Mouse (Mus musculus) myocyte (in vitro differentiated cells): ENCODE measurements around the gene Lingo3. TPM values are rescaled to one million over a fixed set of nuclear protein-coding genes. Genes with fewer than 3 reads are reported as not detected.

ENCODE experiments used
- H3K27me3 ChIP-seq: one replicate; pipeline ENCODE4 v1.6.1; 2011; ENCODE audit not compliant: control insufficient read depth, insufficient read depth, insufficient read length
- H3K36me3 ChIP-seq: one replicate; pipeline ENCODE4 v1.6.1; 2011; ENCODE audit not compliant: control insufficient read depth, insufficient read depth
- H3K4me2 ChIP-seq: one replicate; pipeline ENCODE4 v1.6.1; 2011; ENCODE audit warnings: low read depth, control low read depth
- H3K4me3 ChIP-seq: one replicate; pipeline ENCODE4 v1.5.1; 2011; ENCODE audit warnings: mild to moderate bottlenecking, control low read depth, moderate library complexity
- H3K79me2 ChIP-seq: one replicate; pipeline ENCODE4 v1.6.1; 2011; ENCODE audit not compliant: control insufficient read depth, insufficient read depth
- H3ac ChIP-seq: one replicate; pipeline ENCODE4 v1.6.1; 2011; ENCODE audit not compliant: control insufficient read depth, insufficient read length
- CEBPB ChIP-seq: IDR thresholded peaks from 2 replicates; pipeline ENCODE4 v1.6.1; 2011; ENCODE audit warnings: mild to moderate bottlenecking, moderate library complexity; ENCODE audit not compliant: poor library complexity, insufficient read depth, severe bottlenecking
- E2F4 ChIP-seq: IDR thresholded peaks from one replicate; pipeline ENCODE4 v1.6.1; 2011; ENCODE audit warnings: mild to moderate bottlenecking, control low read depth, moderate library complexity; ENCODE audit not compliant: insufficient read depth
- MAX ChIP-seq: IDR thresholded peaks from one replicate; pipeline ENCODE4 v1.6.1; 2011; ENCODE audit warnings: low read depth, mild to moderate bottlenecking, control low read depth
- MYOD1 ChIP-seq, 3 experiments: IDR thresholded peaks; one replicate each; pipeline ENCODE4 v1.6.1; 2011; ENCODE audit warnings: control low read depth in 2 of 3, low read depth in 2 of 3, mild to moderate bottlenecking in 2 of 3, moderate library complexity in 1 of 3; ENCODE audit not compliant: insufficient read length in 2 of 3, control insufficient read depth in 1 of 3
- MYOG ChIP-seq, 3 experiments: IDR thresholded peaks; one replicate each; pipeline ENCODE4 v1.6.1; 2011; ENCODE audit warnings: control low read depth in 2 of 3, low read depth in 2 of 3, mild to moderate bottlenecking in 2 of 3; ENCODE audit not compliant: insufficient read length in 2 of 3, control insufficient read depth in 1 of 3, insufficient read depth in 1 of 3
- POLR2A ChIP-seq: IDR thresholded peaks from one replicate; pipeline ENCODE4 v1.6.1; 2011; ENCODE audit warnings: low read depth, mild to moderate bottlenecking, control low read depth, moderate library complexity; ENCODE audit not compliant: insufficient read length
- POLR2AphosphoS2 ChIP-seq: IDR thresholded peaks from one replicate; pipeline ENCODE4 v1.6.1; 2011; ENCODE audit warnings: low read depth, control low read depth; ENCODE audit not compliant: insufficient read length
- REST ChIP-seq: IDR thresholded peaks from one replicate; pipeline ENCODE4 v1.6.1; 2011; ENCODE audit warnings: mild to moderate bottlenecking, control low read depth, moderate library complexity; ENCODE audit not compliant: insufficient read depth, insufficient read length
- SRF ChIP-seq: IDR thresholded peaks from one replicate; pipeline ENCODE4 v1.6.1; 2011; ENCODE audit warnings: low read depth; ENCODE audit not compliant: control insufficient read depth, insufficient read length
- TCF12 ChIP-seq: IDR thresholded peaks from one replicate; pipeline ENCODE4 v1.6.1; 2011; ENCODE audit warnings: mild to moderate bottlenecking, control low read depth; ENCODE audit not compliant: poor library complexity, insufficient read depth, severe bottlenecking
- TCF3 ChIP-seq: IDR thresholded peaks from one replicate; pipeline ENCODE4 v1.6.1; 2011; ENCODE audit warnings: low read depth, control low read depth; ENCODE audit not compliant: insufficient read length
- USF1 ChIP-seq: IDR thresholded peaks from one replicate; pipeline ENCODE4 v1.6.1; 2011; ENCODE audit warnings: low read depth, mild to moderate bottlenecking, control low read depth, moderate library complexity
- polyA plus RNA-seq: library from polyadenylated mRNA; unstranded; fragments of >200 nt; fragmentation: generic; extraction: Trizol; gene quantifications from one replicate; pipeline ENCODE4 v1.2.1, GENCODE M21; 2012; ENCODE audit warnings: missing spikeins

The Lingo3 gene
- polyA plus RNA-seq, 1 experiment: 0.05 TPM

DNA sequence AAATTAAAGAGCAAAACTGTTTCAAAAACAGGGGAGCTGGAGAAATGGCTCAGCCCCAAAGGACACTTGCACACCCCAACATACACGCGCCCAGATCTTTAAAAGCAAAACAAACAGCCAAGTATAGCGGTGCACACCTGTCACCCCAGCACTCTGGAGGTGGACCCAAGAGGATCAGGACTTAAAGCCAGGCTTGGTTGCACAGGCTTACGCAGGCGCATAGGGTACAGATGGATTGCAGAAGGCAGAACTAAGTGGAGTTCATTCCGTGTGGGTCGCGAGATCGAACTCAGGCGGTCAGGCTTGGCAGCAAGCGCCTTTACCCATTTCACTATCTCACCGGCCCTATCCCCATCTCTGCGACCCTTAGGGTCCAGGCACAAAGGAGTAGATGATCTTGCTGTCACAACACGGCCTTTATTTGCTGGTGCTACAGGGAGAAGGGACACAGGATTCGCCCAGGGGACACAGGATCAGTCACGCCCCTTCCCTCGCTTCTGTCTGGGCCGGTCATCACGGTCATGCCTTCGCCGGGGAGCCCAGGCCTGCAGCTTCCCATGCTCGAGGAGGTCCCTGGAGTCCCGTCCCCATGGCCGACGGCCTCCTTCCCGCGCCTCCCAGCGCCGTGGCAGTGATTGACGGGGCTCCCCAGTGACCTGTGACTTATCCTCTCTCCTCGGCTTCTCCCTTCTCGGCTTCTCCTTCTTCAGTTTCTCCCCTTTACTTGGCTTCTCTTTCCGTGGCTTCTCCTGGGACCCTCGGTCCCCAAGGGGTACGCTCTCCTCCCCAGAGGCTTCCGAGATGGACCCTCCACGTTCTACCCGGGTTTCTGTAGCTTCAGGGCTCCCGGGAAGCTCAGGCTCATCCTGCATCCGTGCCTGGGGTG lies 35.5 kb downstream of the Lingo3 start:
- Histone ChIP-seq H3K27me3 (no peaks in the 10 kb centered on the region), H3K4me3 (no peak overlapping the region), H3K4me2 (no peak overlapping the region), H3K36me3 (no peaks in the 10 kb centered on the region), H3ac (no peak overlapping the region), H3K79me2 (no peaks in the 10 kb centered on the region)
- TF ChIP-seq POLR2AphosphoS2: peak; percentile 77
- peak in 1 of 3 experiments; percentile 28 for TF ChIP-seq MYOD1 (IDR thresholded peaks at IDR 0.05; ENCODE audit: control insufficient read depth in 1 of 3, insufficient read length in 2 of 3, low read depth in 2 of 3)
- no peak for TF ChIP-seq TCF12

DNA sequence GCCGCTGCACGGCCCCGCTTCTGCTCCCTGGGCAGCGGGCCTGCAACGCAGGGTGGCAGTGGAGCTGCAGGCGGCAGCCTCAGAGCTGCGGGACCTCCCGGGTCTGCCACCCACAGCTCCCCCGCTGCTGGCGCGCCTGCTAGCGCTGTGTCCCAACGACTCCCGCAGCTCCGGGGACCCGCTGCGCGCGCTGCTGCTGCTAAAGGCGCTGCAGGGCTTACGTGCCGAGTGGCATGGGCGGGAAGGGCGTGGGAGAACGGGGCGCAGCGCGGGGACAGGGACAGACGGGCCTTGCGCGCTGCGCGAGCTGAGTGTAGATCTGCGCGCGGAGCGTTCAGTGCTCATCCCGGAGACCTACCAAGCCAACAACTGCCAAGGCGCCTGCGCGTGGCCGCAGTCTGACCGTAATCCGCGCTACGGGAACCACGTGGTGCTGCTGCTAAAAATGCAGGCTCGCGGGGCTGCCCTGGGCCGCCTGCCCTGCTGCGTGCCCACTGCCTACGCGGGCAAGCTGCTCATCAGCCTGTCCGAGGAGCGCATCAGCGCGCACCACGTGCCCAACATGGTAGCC lies 36.7 kb downstream of the Lingo3 start:
- H3ac ChIP-seq: no peak overlapping the region
- H3K36me3 ChIP-seq: peaks cover 3% of the 10 kb centered on the region
- no peaks in the 10 kb centered on the region for H3K27me3 ChIP-seq
- H3K4me3 ChIP-seq: no peak overlapping the region
- no peak for TF ChIP-seq SRF
- peak; percentile 45 for TF ChIP-seq POLR2A
- TF ChIP-seq POLR2AphosphoS2: peak; percentile 88
- H3K79me2 ChIP-seq: no peaks in the 10 kb centered on the region
- no peak overlapping the region for H3K4me2 ChIP-seq

GRCm38 (mm10) chr10:80806341-80807056 lies 37.3 kb downstream of the Lingo3 start:
- H3K27me3 ChIP-seq: no peaks in the 10 kb centered on the region
- H3K4me3 ChIP-seq: no peak overlapping the region
- peaks cover 7% of the 10 kb centered on the region for H3K36me3 ChIP-seq
- TF ChIP-seq POLR2AphosphoS2: peak; percentile 38
- TF ChIP-seq TCF3: no peak
- H3K79me2 ChIP-seq: peaks cover 3% of the 10 kb centered on the region
- no peak overlapping the region for H3ac ChIP-seq
- H3K4me2 ChIP-seq: no peak overlapping the region

DNA sequence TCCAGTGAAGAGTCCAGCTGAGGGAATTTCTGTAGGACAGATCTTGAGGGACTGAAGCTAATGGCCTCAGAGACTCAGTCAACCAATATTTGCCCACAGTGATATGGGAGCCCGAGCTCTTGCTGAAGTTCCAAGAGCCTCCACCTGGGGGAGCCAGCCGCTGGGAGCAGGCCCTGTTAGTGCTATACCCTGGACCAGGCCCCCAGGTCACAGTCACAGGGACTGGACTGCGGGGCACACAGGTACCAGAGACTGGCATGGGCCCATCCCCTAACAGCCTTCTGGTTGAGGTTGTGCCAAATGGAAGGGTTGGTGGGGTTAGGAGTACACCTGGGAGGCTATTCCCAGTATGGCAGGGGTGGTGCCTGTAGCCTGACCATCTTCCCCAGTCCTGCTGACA lies 37.9 kb downstream of the Lingo3 start:
- Histone ChIP-seq H3K4me2 (no peak overlapping the region), H3K4me3 (no peak overlapping the region), H3ac (no peak overlapping the region), H3K36me3 (peaks cover 12% of the 10 kb centered on the region), H3K27me3 (no peaks in the 10 kb centered on the region), H3K79me2 (peaks cover 9% of the 10 kb centered on the region)
- no peak for TF ChIP-seq MYOD1 (IDR thresholded peaks at IDR 0.05; ENCODE audit: control insufficient read depth in 1 of 3, insufficient read length in 2 of 3, low read depth in 2 of 3)
- TF ChIP-seq POLR2AphosphoS2: peak; percentile 27

GRCm38 (mm10) chr10:80805322-80805721 lies 38.5 kb downstream of the Lingo3 start:
- Histone ChIP-seq H3K79me2 (peaks cover 15% of the 10 kb centered on the region), H3K27me3 (no peaks in the 10 kb centered on the region), H3K4me2 (no peak overlapping the region), H3K36me3 (peaks cover 17% of the 10 kb centered on the region), H3ac (no peak overlapping the region), H3K4me3 (no peak overlapping the region)
- TF ChIP-seq REST: no peak
- TF ChIP-seq CEBPB: no peak
- no peak for TF ChIP-seq TCF12
- TF ChIP-seq MYOG (IDR thresholded peaks at IDR 0.05; ENCODE audit: control insufficient read depth in 1 of 3, insufficient read depth in 1 of 3, insufficient read length in 2 of 3, low read depth in 2 of 3): no peak
- no peak for TF ChIP-seq POLR2A
- no peak for TF ChIP-seq SRF
- no peak for TF ChIP-seq E2F4
- TF ChIP-seq TCF3: no peak
- TF ChIP-seq MAX: no peak
- TF ChIP-seq MYOD1 (IDR thresholded peaks at IDR 0.05; ENCODE audit: control insufficient read depth in 1 of 3, insufficient read length in 2 of 3, low read depth in 2 of 3): no peak
- TF ChIP-seq USF1: no peak
- no peak for TF ChIP-seq POLR2AphosphoS2
